Mouse (Mus musculus) limb, embryonic 10.5 days (tissue): Measurements from ENCODE around the gene Dnajc14. TPM values are rescaled to one million over a fixed set of nuclear protein-coding genes. Genes with fewer than 3 reads are reported as not detected.

ENCODE experiments used
- DNase-seq: peaks from one replicate; pipeline ENCODE4 v3.0.0-alpha.2; 2017; ENCODE audit warnings: low spot score
- H3K27ac ChIP-seq: fragments of 300-500 bp; sonication (generic); 2 replicates; pipeline ENCODE4 v1.5.1; 2016; ENCODE audit warnings: mild to moderate bottlenecking
- H3K27me3 ChIP-seq: fragments of 300-500 bp; sonication (generic); 2 replicates; pipeline ENCODE4 v1.6.1; 2016; ENCODE audit warnings: low read depth, mild to moderate bottlenecking; ENCODE audit not compliant: poor library complexity, severe bottlenecking
- H3K36me3 ChIP-seq: fragments of 300-500 bp; sonication (generic); 2 replicates; pipeline ENCODE4 v1.6.1; 2016; ENCODE audit warnings: mild to moderate bottlenecking, moderate library complexity
- H3K4me1 ChIP-seq: fragments of 300-500 bp; sonication (generic); 2 replicates; pipeline ENCODE4 v1.6.1; 2016
- H3K4me3 ChIP-seq: fragments of 300-500 bp; sonication (generic); 2 replicates; pipeline ENCODE4 v1.5.1; 2016; ENCODE audit warnings: mild to moderate bottlenecking, moderate library complexity
- H3K9me3 ChIP-seq: fragments of 300-500 bp; sonication (generic); replicated peaks from 2 replicates; pipeline ENCODE4 v1.6.1; 2016; ENCODE audit warnings: mild to moderate bottlenecking
- WGBS: fragments of 180-500 bp; shearing (Covaris S2); methylation state at CpG from one replicate; pipeline ENCODE4 v1.1.7; 2016; 5-methylcytosine and 5-hydroxymethylcytosine counted together
- polyA plus RNA-seq: library from polyadenylated mRNA; unstranded; fragments of >200 nt; fragmentation: Nextera tagmentation; extraction: Ambion mirVana; gene quantifications from 2 replicates; pipeline ENCODE4 v1.2.1, GENCODE M21; 2016

Gene Dnajc14
- polyA plus RNA-seq, 1 experiment from 2014 or later, result 54.0 TPM

- Histone ChIP-seq H3K27ac (no peak overlapping the region), H3K9me3 (no peaks in the 10 kb centered on the region), H3K4me1 (no peaks in the 10 kb centered on the region), H3K27me3 (no peaks in the 10 kb centered on the region), H3K36me3 (peaks cover 100% of the 10 kb centered on the region), H3K4me3 (no peak overlapping the region)
- no peak for DNase-seq
Observed at GRCm38 (mm10) chr10:128837400-128837799, 33.5 kb downstream of the Dnajc14 start.

GRCm38 (mm10) chr10:128839434-128839833 lies 35.6 kb downstream of the Dnajc14 start:
- Histone ChIP-seq H3K4me3 (no peak overlapping the region), H3K27ac (no peak overlapping the region), H3K27me3 (no peaks in the 10 kb centered on the region), H3K9me3 (no peaks in the 10 kb centered on the region), H3K36me3 (peaks cover 97% of the 10 kb centered on the region), H3K4me1 (no peaks in the 10 kb centered on the region)
- no peak for DNase-seq

- Histone ChIP-seq H3K36me3 (peaks cover 92% of the 10 kb centered on the region), H3K27me3 (no peaks in the 10 kb centered on the region), H3K4me1 (peaks cover 9% of the 10 kb centered on the region; the same call in 1 of the 2 replicates), H3K27ac (no peak overlapping the region), H3K4me3 (no peak overlapping the region), H3K9me3 (no peaks in the 10 kb centered on the region)
- DNase-seq, result no peak
Observed at GRCm38 (mm10) chr10:128840612-128841011, 36.8 kb downstream of the Dnajc14 start.

GRCm38 (mm10) chr10:128843260-128843659 lies 39.4 kb downstream of the Dnajc14 start:
- 91% methylated on average over 5 of the region's 5 CpGs for WGBS
- Histone ChIP-seq H3K9me3 (no peaks in the 10 kb centered on the region), H3K36me3 (peaks cover 90% of the 10 kb centered on the region), H3K27me3 (no peaks in the 10 kb centered on the region), H3K27ac (no peak overlapping the region), H3K4me1 (peaks cover 11% of the 10 kb centered on the region; the same call in 1 of the 2 replicates), H3K4me3 (no peak overlapping the region)
- no peak for DNase-seq

GRCm38 (mm10) chr10:128845516-128845915 lies 41.7 kb downstream of the Dnajc14 start:
- H3K9me3 ChIP-seq, result no peaks in the 10 kb centered on the region
- H3K36me3 ChIP-seq, result peaks cover 90% of the 10 kb centered on the region
- H3K27me3 ChIP-seq, result no peaks in the 10 kb centered on the region
- no peak overlapping the region for H3K27ac ChIP-seq
- DNase-seq, result no peak
- 79% methylated on average over 2 of the region's 2 CpGs for whole genome bisulfite sequencing
- peaks cover 11% of the 10 kb centered on the region; the same call in 1 of the 2 replicates for H3K4me1 ChIP-seq
- no peak overlapping the region for H3K4me3 ChIP-seq

GRCm38 (mm10) chr10:128846664-128847063 lies 42.8 kb downstream of the Dnajc14 start:
- H3K27ac ChIP-seq, result no peak overlapping the region
- no peaks in the 10 kb centered on the region for H3K9me3 ChIP-seq
- peaks cover 88% of the 10 kb centered on the region for H3K36me3 ChIP-seq
- 96% methylated on average over 4 of the region's 4 CpGs for WGBS
- H3K4me1 ChIP-seq, result peaks cover 11% of the 10 kb centered on the region; the same call in 1 of the 2 replicates
- H3K27me3 ChIP-seq, result no peaks in the 10 kb centered on the region
- H3K4me3 ChIP-seq, result no peak overlapping the region
- no peak for DNase-seq

- peaks cover 11% of the 10 kb centered on the region; the same call in 1 of the 2 replicates for H3K4me1 ChIP-seq
- H3K36me3 ChIP-seq, result peaks cover 88% of the 10 kb centered on the region
- DNase-seq, result no peak
- H3K9me3 ChIP-seq, result no peaks in the 10 kb centered on the region
- 57% methylated on average over 2 of the region's 2 CpGs for WGBS
- H3K4me3 ChIP-seq, result no peak overlapping the region
- H3K27ac ChIP-seq, result no peak overlapping the region
- no peaks in the 10 kb centered on the region for H3K27me3 ChIP-seq
Observed at GRCm38 (mm10) chr10:128848426-128848825, 44.6 kb downstream of the Dnajc14 start.

- Histone ChIP-seq H3K27me3 (no peaks in the 10 kb centered on the region), H3K4me1 (peaks cover 5% of the 10 kb centered on the region; the same call in 1 of the 2 replicates), H3K27ac (no peak overlapping the region), H3K4me3 (no peak overlapping the region), H3K9me3 (no peaks in the 10 kb centered on the region), H3K36me3 (peaks cover 81% of the 10 kb centered on the region)
- 83% methylated on average over 3 of the region's 3 CpGs for WGBS
- DNase-seq, result no peak
Observed at GRCm38 (mm10) chr10:128850339-128850738, 46.5 kb downstream of the Dnajc14 start.

- no peaks in the 10 kb centered on the region for H3K27me3 ChIP-seq
- H3K27ac ChIP-seq, result no peak overlapping the region
- H3K9me3 ChIP-seq, result no peaks in the 10 kb centered on the region
- H3K4me1 ChIP-seq, result no peaks in the 10 kb centered on the region
- H3K36me3 ChIP-seq, result peaks cover 91% of the 10 kb centered on the region
- no peak overlapping the region for H3K4me3 ChIP-seq
- no peak for DNase-seq
Observed at GRCm38 (mm10) chr10:128861176-128861575, 57.3 kb downstream of the Dnajc14 start.

GRCm38 (mm10) chr10:128866042-128866441 lies 62.2 kb downstream of the Dnajc14 start:
- peaks cover 89% of the 10 kb centered on the region for H3K36me3 ChIP-seq
- no peaks in the 10 kb centered on the region for H3K4me1 ChIP-seq
- H3K27ac ChIP-seq, result no peak overlapping the region
- 93% methylated on average over 3 of the region's 3 CpGs for WGBS
- no peaks in the 10 kb centered on the region for H3K9me3 ChIP-seq
- H3K27me3 ChIP-seq, result no peaks in the 10 kb centered on the region
- DNase-seq, result no peak
- no peak overlapping the region for H3K4me3 ChIP-seq

- H3K9me3 ChIP-seq, result no peaks in the 10 kb centered on the region
- 83% methylated on average over 1 of the region's 1 CpGs for WGBS
- no peak for DNase-seq
- no peaks in the 10 kb centered on the region for H3K4me1 ChIP-seq
- no peak overlapping the region for H3K27ac ChIP-seq
- H3K36me3 ChIP-seq, result peaks cover 89% of the 10 kb centered on the region
- H3K27me3 ChIP-seq, result no peaks in the 10 kb centered on the region
- no peak overlapping the region for H3K4me3 ChIP-seq
Observed at GRCm38 (mm10) chr10:128866518-128866917, 62.7 kb downstream of the Dnajc14 start.

Other genes starting within 250 kb of the Dnajc14 start
- 267 and 322 TPM in 2 replicates for gene Pa2g4, start 238.1 kb upstream of the Dnajc14 start, polyA plus RNA-seq
- gene Erbb3, start 214.4 kb upstream of the Dnajc14 start, polyA plus RNA-seq, result 3.2 and 5.3 TPM in 2 replicates
- 592 and 676 TPM in 2 replicates for gene Rps26, start 177.3 kb upstream of the Dnajc14 start, polyA plus RNA-seq
- gene Ikzf4, start 158.1 kb upstream of the Dnajc14 start, polyA plus RNA-seq, result 2.4 and 2.9 TPM in 2 replicates
- 11.3 and 12.5 TPM in 2 replicates for gene Suox, start 130.0 kb upstream of the Dnajc14 start, polyA plus RNA-seq
- 54.0 and 68.0 TPM in 2 replicates for gene Rab5b, start 107.8 kb upstream of the Dnajc14 start, polyA plus RNA-seq
- gene Pmel, start 99.9 kb upstream of the Dnajc14 start, polyA plus RNA-seq, result 0.25 and 0.55 TPM in 2 replicates
- 136 and 150 TPM in 2 replicates for gene Cdk2, start 99.0 kb upstream of the Dnajc14 start, polyA plus RNA-seq
- 3.7 and 5.0 TPM in 2 replicates for gene Dgka, start 59.2 kb upstream of the Dnajc14 start, polyA plus RNA-seq
- gene Pym1, start 56.2 kb upstream of the Dnajc14 start, polyA plus RNA-seq, result 61.0 and 63.1 TPM in 2 replicates
- gene Mmp19, start 13.2 kb upstream of the Dnajc14 start, polyA plus RNA-seq, result 0.21 and 0.30 TPM in 2 replicates
- 14.8 and 19.8 TPM in 2 replicates for gene Tmem198b, start 308 bp downstream of the Dnajc14 start, polyA plus RNA-seq
- 245 and 250 TPM in 2 replicates for gene Sarnp, start 13.3 kb downstream of the Dnajc14 start, polyA plus RNA-seq
- 52.9 and 62.9 TPM in 2 replicates for gene Ormdl2, start 17.6 kb downstream of the Dnajc14 start, polyA plus RNA-seq
- 16.2 TPM in 2 replicates for gene Gdf11, start 87.7 kb downstream of the Dnajc14 start, polyA plus RNA-seq
- gene Cd63, start 96.9 kb downstream of the Dnajc14 start, polyA plus RNA-seq, result 430 and 439 TPM in 2 replicates
- 9.2 and 10.2 TPM in 2 replicates for gene Rdh5, start 118.8 kb downstream of the Dnajc14 start, polyA plus RNA-seq
- 168 and 182 TPM in 2 replicates for gene Bloc1s1, start 120.0 kb downstream of the Dnajc14 start, polyA plus RNA-seq
- gene Itga7, start 129.8 kb downstream of the Dnajc14 start, polyA plus RNA-seq, result 0.15 and 0.24 TPM in 2 replicates
- 0.11 TPM in 1 of 2 replicates, not detected in the other for gene Mettl7b, start 156.9 kb downstream of the Dnajc14 start, polyA plus RNA-seq
- gene Olfr9, start 185.4 kb downstream of the Dnajc14 start, polyA plus RNA-seq, result not detected in 2 replicates
- not detected in 2 replicates for gene Olfr763, start 206.7 kb downstream of the Dnajc14 start, polyA plus RNA-seq
- not detected in 2 replicates for gene Olfr764-ps1, start 235.8 kb downstream of the Dnajc14 start, polyA plus RNA-seq
- gene Olfr765, start 245.9 kb downstream of the Dnajc14 start, polyA plus RNA-seq, result not detected in 2 replicates